Mouse (Mus musculus): ENCODE measurements around the gene Mfsd9.
"Not testable (repeated sequence)": the region's sequence is repeated elsewhere in the genome, so short reads cannot be mapped to it uniquely, and the experiment has no call there.

Mfsd9 gene

GRCm38 (mm10) chr1:40784306-40784705 lies 6.2 kb downstream of the Mfsd9 start:
- DNase-seq (ENCODE audit: low read depth in 1 of 2, low spot score in 2 of 2): no peak

- no peak for DNase-seq (ENCODE audit: low read depth in 1 of 2, low spot score in 2 of 2)
These were observed 7.0 kb downstream of the Mfsd9 start for GRCm38 (mm10) chr1:40783450-40783849.

- DNase-seq (ENCODE audit: low read depth in 1 of 2, low spot score in 2 of 2): no peak
These were observed 13.7 kb downstream of the Mfsd9 start for GRCm38 (mm10) chr1:40776763-40777162.

GRCm38 (mm10) chr1:40776102-40776501 lies 14.4 kb downstream of the Mfsd9 start:
- DNase-seq (ENCODE audit: low read depth in 1 of 2, low spot score in 2 of 2): no peak

- DNase-seq (ENCODE audit: low read depth in 1 of 2, low spot score in 2 of 2): no peak
These were observed 16.4 kb downstream of the Mfsd9 start for GRCm38 (mm10) chr1:40774040-40774439.

GRCm38 (mm10) chr1:40773234-40773633 lies 17.3 kb downstream of the Mfsd9 start:
- no peak for DNase-seq (ENCODE audit: low read depth in 1 of 2, low spot score in 2 of 2)

- DNase-seq (ENCODE audit: low read depth in 1 of 2, low spot score in 2 of 2): no peak
These were observed 19.1 kb downstream of the Mfsd9 start for GRCm38 (mm10) chr1:40771196-40771970.

- no peak for DNase-seq (ENCODE audit: low read depth in 1 of 2, low spot score in 2 of 2)
These were observed 21.1 kb downstream of the Mfsd9 start for GRCm38 (mm10) chr1:40769331-40769894.

- DNase-seq (ENCODE audit: low read depth in 1 of 2, low spot score in 2 of 2): no peak
These were observed 21.9 kb downstream of the Mfsd9 start for GRCm38 (mm10) chr1:40768606-40769005.

GRCm38 (mm10) chr1:40767588-40767987 lies 22.9 kb downstream of the Mfsd9 start:
- DNase-seq (ENCODE audit: low read depth in 1 of 2, low spot score in 2 of 2): no peak

- DNase-seq (ENCODE audit: low read depth in 1 of 2, low spot score in 2 of 2): no peak
These were observed 25.0 kb downstream of the Mfsd9 start for GRCm38 (mm10) chr1:40765521-40765920.

GRCm38 (mm10) chr1:40764701-40765275 lies 25.7 kb downstream of the Mfsd9 start:
- no peak for DNase-seq (ENCODE audit: low read depth in 1 of 2, low spot score in 2 of 2)

GRCm38 (mm10) chr1:40764042-40764441 lies 26.4 kb downstream of the Mfsd9 start:
- no peak for DNase-seq (ENCODE audit: low read depth in 1 of 2, low spot score in 2 of 2)

- DNase-seq (ENCODE audit: low read depth in 1 of 2, low spot score in 2 of 2): no peak
These were observed 30.6 kb downstream of the Mfsd9 start for GRCm38 (mm10) chr1:40759751-40760445.

GRCm38 (mm10) chr1:40746089-40746488 lies 44.4 kb downstream of the Mfsd9 start:
- no peak for DNase-seq (ENCODE audit: low read depth in 1 of 2, low spot score in 2 of 2)

- DNase-seq (ENCODE audit: low read depth in 1 of 2, low spot score in 2 of 2): no peak
These were observed 49.7 kb downstream of the Mfsd9 start for GRCm38 (mm10) chr1:40740739-40741138.

GRCm38 (mm10) chr1:40738246-40738645 lies 52.2 kb downstream of the Mfsd9 start:
- DNase-seq (ENCODE audit: low read depth in 1 of 2, low spot score in 2 of 2): not testable (repeated sequence)

- no peak for DNase-seq (ENCODE audit: low read depth in 1 of 2, low spot score in 2 of 2)
These were observed 52.8 kb downstream of the Mfsd9 start for GRCm38 (mm10) chr1:40737671-40738070.

- DNase-seq (ENCODE audit: low read depth in 1 of 2, low spot score in 2 of 2): no peak
These were observed 61.9 kb downstream of the Mfsd9 start for GRCm38 (mm10) chr1:40728636-40729035.

GRCm38 (mm10) chr1:40727404-40727803 lies 63.1 kb downstream of the Mfsd9 start:
- no peak for DNase-seq (ENCODE audit: low read depth in 1 of 2, low spot score in 2 of 2)

GRCm38 (mm10) chr1:40726051-40726450 lies 64.4 kb downstream of the Mfsd9 start:
- no peak for DNase-seq (ENCODE audit: low read depth in 1 of 2, low spot score in 2 of 2)
